Mouse (Mus musculus): ENCODE data around the gene Nedd8. TPM values are rescaled to one million over a fixed set of nuclear protein-coding genes. Genes with fewer than 3 reads are reported as not detected.

Nedd8 gene
- 173 to 208 TPM (median 188 TPM) in 4 replicates for total RNA-seq (2023; ENCODE audit: inconsistent age)

DNA sequence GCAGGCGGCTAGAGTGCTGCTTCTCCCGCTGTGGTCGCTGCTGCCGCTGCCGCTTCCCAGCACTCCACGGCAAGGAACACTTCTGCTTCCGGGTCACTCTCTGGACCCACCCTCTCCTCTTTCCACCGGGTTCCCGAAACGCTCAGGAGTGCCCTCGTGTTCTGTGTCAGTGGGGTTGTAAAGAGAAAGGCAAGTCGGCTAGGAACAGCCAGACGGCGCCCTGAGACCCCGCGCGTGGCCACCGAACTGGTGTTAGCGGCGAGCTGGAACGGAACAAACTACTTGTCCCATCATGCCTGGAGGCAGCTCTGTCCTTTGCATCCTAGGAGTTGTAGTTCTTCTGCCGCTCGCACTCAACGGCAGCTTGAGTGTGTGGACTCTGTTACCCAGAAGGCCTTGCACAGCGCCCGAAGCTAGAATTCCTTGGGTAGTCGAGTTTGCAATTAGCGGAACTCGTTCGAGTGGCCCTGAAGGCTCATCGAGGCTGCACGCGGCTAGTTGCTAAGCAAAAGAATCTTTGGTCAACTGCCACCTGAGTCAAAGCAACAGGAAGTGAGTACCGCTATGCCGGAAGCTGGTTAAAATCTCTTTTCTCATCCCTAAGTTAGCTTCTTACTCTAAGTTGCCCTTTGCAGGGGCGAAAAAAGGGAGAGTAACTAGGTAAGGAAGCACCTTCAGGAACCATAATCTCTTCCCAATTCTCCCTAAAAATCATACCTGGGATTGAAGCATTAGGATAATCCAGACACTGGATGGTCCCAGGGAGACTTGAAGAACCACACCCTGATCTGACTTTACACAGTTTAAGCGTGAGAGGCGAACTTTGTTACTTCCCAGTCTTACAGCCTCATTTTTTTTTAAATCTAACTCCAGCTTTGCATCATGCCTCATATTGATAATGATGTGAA lies at the start of gene Nedd8, which contains the start of gene Gmpr2:
TSS of gene Nedd8 (minus strand) at position 292 of the 908 bp plus-strand sequence.
TSS of gene Gmpr2 (plus strand) at position 109 of the 908 bp plus-strand sequence.

DNA sequence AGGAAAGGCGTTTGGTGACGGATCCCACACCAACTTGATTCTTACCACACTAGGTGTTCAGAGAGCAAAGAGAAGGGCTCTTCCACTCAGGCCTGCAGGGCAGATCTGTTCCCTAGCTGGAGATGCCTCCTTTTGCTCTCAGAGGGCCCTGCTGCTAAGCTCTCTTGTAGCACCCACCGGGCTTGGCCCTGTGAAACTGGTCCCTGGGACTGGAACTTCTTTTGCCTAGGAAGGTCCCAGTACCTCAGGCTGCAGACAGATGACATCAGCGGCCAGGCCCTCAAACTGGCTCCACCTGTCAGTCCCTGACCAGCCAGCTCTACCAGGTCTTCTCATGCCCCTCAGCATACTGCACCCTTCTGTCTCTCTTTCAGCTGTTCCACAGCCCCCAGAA lies 41.8 kb upstream of the Nedd8 start, which contains the start of gene Tgm1:
TSS of gene Tgm1 (minus strand) at position 198 of the 394 bp plus-strand sequence.

DNA sequence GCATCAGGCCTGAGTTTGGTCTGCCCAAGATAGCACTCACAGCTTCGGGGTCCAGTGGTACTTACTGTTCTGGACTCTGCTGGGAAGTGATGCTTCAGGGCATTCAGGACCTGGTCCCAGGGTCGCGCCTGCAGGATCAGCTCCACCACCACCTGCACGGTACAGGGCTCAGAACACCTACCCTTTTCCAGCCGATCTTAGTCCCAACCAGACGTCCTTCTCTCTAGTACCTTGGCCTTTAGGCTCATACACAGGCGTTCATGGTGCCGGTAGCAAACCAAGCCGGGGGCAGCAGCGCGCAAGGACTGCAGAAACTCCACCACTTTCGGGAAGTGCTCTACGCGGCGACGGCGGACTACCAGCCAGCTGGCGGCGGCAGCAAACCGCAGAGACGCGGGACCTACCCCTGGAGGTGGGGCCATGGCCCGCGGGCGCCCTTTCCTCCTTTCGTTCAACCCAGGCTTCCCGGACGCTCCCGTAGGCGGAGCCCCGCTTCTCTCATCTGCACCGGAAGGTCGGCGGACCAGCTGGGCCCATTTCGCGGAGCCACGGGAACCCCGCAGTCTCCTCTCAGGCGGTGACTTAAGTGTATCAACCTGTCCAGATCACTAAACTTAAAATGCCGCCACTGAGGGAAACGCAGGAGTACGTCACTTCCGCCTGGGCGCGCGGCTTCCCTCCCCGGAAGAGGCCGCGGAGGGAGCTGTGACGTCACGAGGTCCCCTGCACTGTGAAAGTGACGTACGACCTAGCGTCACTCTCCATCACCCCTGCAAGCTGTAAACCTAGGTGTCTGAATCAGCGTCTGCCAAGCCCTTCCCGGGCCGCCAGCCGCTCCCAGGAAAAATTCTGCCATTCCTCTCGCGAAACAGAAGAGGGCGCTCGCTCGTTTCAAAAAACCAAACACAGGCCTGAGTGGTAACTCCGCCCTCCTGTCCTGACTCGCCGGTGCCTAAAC lies 9.5 kb upstream of the Nedd8 start, which contains the start of gene Tinf2:
TSS of gene Tinf2 (minus strand) at position 661 of the 958 bp plus-strand sequence.

GRCm38 (mm10) chr14:55659960-55660573 lies 11.9 kb downstream of the Nedd8 start, which contains the start of gene Mdp1:
Mdp1 (minus strand) TSS chr14:55660508.

DNA sequence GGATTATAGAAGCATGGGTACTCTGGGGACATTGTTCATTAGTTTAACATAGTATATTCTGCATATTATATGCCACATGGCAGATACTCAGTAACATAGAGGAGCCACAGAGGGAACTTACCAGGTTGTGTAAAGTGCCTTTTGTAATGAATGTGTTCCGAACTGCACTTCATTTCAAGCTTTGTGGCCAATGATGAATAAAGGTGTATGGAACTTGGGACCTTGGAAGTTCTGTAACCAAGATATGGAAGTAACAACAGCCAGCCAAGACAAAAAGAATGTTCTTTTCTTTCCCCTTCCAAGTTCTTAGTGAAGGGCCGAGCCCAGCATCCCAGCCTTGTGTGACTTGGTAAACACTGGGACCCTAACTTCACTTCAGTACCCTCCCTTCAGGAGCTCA lies 22.0 kb downstream of the Nedd8 start, which contains the start of gene Tssk4:
TSS of gene Tssk4 (plus strand) at position 301 of the 400 bp plus-strand sequence.

GRCm38 (mm10) chr14:55643060-55643907 lies 28.6 kb downstream of the Nedd8 start, which contains the start of gene Tm9sf1:
Tm9sf1 (minus strand) TSS chr14:55643806.

GRCm38 (mm10) chr14:55637795-55638194 lies 34.1 kb downstream of the Nedd8 start, which contains the start of gene Gm49378:
Gm49378 (minus strand) TSS chr14:55637895.

DNA sequence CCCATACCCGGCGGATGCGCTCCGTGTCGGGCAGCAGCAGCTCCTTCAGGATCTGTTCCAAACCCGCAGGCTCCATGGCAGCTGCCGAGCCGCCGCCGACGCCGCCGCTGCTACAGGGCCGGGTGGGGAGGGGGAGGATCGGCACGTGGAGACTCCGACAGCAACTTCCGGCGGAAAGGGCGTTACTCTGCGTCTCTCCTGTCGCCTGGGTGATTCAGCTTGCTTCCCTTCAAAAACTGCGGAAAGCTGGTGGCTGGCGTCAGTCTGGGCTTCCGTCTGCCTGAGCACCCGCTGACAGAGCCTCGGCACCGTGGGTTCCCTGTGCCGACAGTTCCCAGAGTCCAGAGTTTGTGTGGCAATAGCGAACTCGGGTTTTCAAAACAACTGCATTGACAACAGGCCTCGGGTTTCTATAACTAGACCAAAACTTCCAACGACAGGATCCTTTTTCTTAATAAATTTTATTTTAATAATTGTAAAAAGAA lies 36.4 kb downstream of the Nedd8 start, which contains the start of gene Ipo4:
TSS of gene Ipo4 (minus strand) at position 435 of the 485 bp plus-strand sequence.

DNA sequence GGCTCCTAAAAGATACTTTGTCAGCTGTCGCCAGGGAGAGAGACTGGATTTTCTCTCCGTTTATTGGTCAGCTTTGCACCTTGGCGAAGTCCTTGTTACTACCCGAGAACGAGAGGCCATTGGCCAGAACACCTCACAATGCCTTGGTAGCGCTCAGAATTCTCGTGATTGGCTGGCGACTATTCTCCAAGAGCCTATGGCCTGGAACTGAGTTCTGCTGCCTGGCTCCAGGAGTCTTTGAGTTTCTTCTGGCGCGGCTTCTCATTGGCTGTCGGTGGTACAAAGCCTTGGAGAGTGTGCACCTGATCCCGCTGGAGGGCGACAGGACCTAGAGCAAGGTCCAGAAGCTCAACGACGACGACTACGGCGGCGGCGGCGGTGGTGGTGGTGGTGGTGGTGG lies 54.1 kb downstream of the Nedd8 start, which contains the start of gene Rec8:
TSS of gene Rec8 (plus strand) at position 216 of the 400 bp plus-strand sequence.

Other genes starting within 250 kb of the Nedd8 start
- gene Dhrs4, start 193.4 kb downstream of the Nedd8 start, total RNA-seq (2023; ENCODE audit: inconsistent age), result 19.5 to 36.7 TPM (median 22.7 TPM) in 4 replicates
- gene Carmil3, start 181.5 kb downstream of the Nedd8 start, total RNA-seq (2023; ENCODE audit: inconsistent age), result 4.4 to 6.7 TPM (median 5.7 TPM) in 4 replicates
- gene Cpne6, start 161.7 kb downstream of the Nedd8 start, total RNA-seq (2023; ENCODE audit: inconsistent age), result not detected in 4 replicates
- gene Nrl, start 147.1 kb downstream of the Nedd8 start, total RNA-seq (2023; ENCODE audit: inconsistent age), result not detected in 4 replicates
- 44.0 to 58.0 TPM (median 50.7 TPM) in 4 replicates for gene Pck2, start 131.9 kb downstream of the Nedd8 start, total RNA-seq (2023; ENCODE audit: inconsistent age)
- 80.8 to 92.0 TPM (median 87.8 TPM) in 4 replicates for gene Dcaf11, start 112.1 kb downstream of the Nedd8 start, total RNA-seq (2023; ENCODE audit: inconsistent age)
- 3.9 to 9.7 TPM (median 8.6 TPM) in 4 replicates for gene A730061H03Rik, start 111.7 kb downstream of the Nedd8 start, total RNA-seq (2023; ENCODE audit: inconsistent age)
- not detected in 4 replicates for gene Fitm1, start 96.5 kb downstream of the Nedd8 start, total RNA-seq (2023; ENCODE audit: inconsistent age)
- gene Psme1, start 94.0 kb downstream of the Nedd8 start, total RNA-seq (2023; ENCODE audit: inconsistent age), result 237 to 297 TPM (median 278 TPM) in 4 replicates
- gene Emc9, start 86.8 kb downstream of the Nedd8 start, total RNA-seq (2023; ENCODE audit: inconsistent age), result 4.8 to 8.4 TPM (median 7.1 TPM) in 4 replicates
- 270 to 386 TPM (median 320 TPM) in 4 replicates for gene Psme2, start 81.0 kb downstream of the Nedd8 start, total RNA-seq (2023; ENCODE audit: inconsistent age)
- 98.7 to 119 TPM (median 107 TPM) in 4 replicates for gene Rnf31, start 80.4 kb downstream of the Nedd8 start, total RNA-seq (2023; ENCODE audit: inconsistent age)
- gene Irf9, start 68.6 kb downstream of the Nedd8 start, total RNA-seq (2023; ENCODE audit: inconsistent age), result 84.6 to 115 TPM (median 102 TPM) in 4 replicates
- 0.84 to 1.9 TPM (median 1.3 TPM) in 4 replicates for gene Rec8, start 54.1 kb downstream of the Nedd8 start, total RNA-seq (2023; ENCODE audit: inconsistent age)
- gene Ipo4, start 36.2 kb downstream of the Nedd8 start, total RNA-seq (2023; ENCODE audit: inconsistent age), result 42.8 to 71.0 TPM (median 59.7 TPM) in 4 replicates
- 1.2 to 6.3 TPM (median 3.5 TPM) in 4 replicates for gene Gm49378, start 34.2 kb downstream of the Nedd8 start, total RNA-seq (2023; ENCODE audit: inconsistent age)
- 43.5 to 50.3 TPM (median 46.2 TPM) in 4 replicates for gene Tm9sf1, start 28.3 kb downstream of the Nedd8 start, total RNA-seq (2023; ENCODE audit: inconsistent age)
- 2.7 to 3.3 TPM (median 3.2 TPM) in 4 replicates for gene Tssk4, start 21.9 kb downstream of the Nedd8 start, total RNA-seq (2023; ENCODE audit: inconsistent age)
- 48.6 to 57.5 TPM (median 51.4 TPM) in 4 replicates for gene Mdp1, start 11.6 kb downstream of the Nedd8 start, total RNA-seq (2023; ENCODE audit: inconsistent age)
- gene Gmpr2, start 183 bp downstream of the Nedd8 start, total RNA-seq (2023; ENCODE audit: inconsistent age), result 21.8 to 29.4 TPM (median 27.7 TPM) in 4 replicates
- gene Tinf2, start 9.7 kb upstream of the Nedd8 start, total RNA-seq (2023; ENCODE audit: inconsistent age), result 158 to 162 TPM (median 159 TPM) in 4 replicates
- 1.2 to 3.0 TPM (median 1.2 TPM) in 4 replicates for gene Tgm1, start 41.8 kb upstream of the Nedd8 start, total RNA-seq (2023; ENCODE audit: inconsistent age)
- gene Rabggta, start 50.1 kb upstream of the Nedd8 start, total RNA-seq (2023; ENCODE audit: inconsistent age), result 73.0 to 82.3 TPM (median 79.9 TPM) in 4 replicates
- 23.1 to 26.7 TPM (median 25.5 TPM) in 4 replicates for gene Dhrs1, start 73.6 kb upstream of the Nedd8 start, total RNA-seq (2023; ENCODE audit: inconsistent age)
- 29.2 to 37.3 TPM (median 34.5 TPM) in 4 replicates for gene Nop9, start 73.6 kb upstream of the Nedd8 start, total RNA-seq (2023; ENCODE audit: inconsistent age)
- gene Cideb, start 86.3 kb upstream of the Nedd8 start, total RNA-seq (2023; ENCODE audit: inconsistent age), result not detected in 4 replicates
- 0.22 to 0.84 TPM (median 0.36 TPM) in 3 of 4 replicates, not detected in the other for gene Ltb4r2, start 89.3 kb upstream of the Nedd8 start, total RNA-seq (2023; ENCODE audit: inconsistent age)
- gene Ltb4r1, start 93.8 kb upstream of the Nedd8 start, total RNA-seq (2023; ENCODE audit: inconsistent age), result not detected in 4 replicates
- 0.24 to 1.4 TPM (median 0.48 TPM) in 3 of 4 replicates, not detected in the other for gene Adcy4, start 112.0 kb upstream of the Nedd8 start, total RNA-seq (2023; ENCODE audit: inconsistent age)
- gene Ripk3, start 116.7 kb upstream of the Nedd8 start, total RNA-seq (2023; ENCODE audit: inconsistent age), result 86.4 to 109 TPM (median 93.4 TPM) in 4 replicates
- not detected in 4 replicates for gene Nfatc4, start 151.0 kb upstream of the Nedd8 start, total RNA-seq (2023; ENCODE audit: inconsistent age)
- gene Nynrin, start 181.9 kb upstream of the Nedd8 start, total RNA-seq (2023; ENCODE audit: inconsistent age), result 0.06 to 0.09 TPM in 2 of 4 replicates, not detected in the others
- gene Cbln3, start 212.3 kb upstream of the Nedd8 start, total RNA-seq (2023; ENCODE audit: inconsistent age), result 0.22 TPM in 1 of 4 replicates, not detected in the others
- gene Khnyn, start 212.8 kb upstream of the Nedd8 start, total RNA-seq (2023; ENCODE audit: inconsistent age), result 92.3 to 98.0 TPM (median 96.5 TPM) in 4 replicates
- gene Sdr39u1, start 228.2 kb upstream of the Nedd8 start, total RNA-seq (2023; ENCODE audit: inconsistent age), result 25.6 to 37.3 TPM (median 31.5 TPM) in 4 replicates

Measured in B cell, adult (primary cell).